Mouse (Mus musculus) megakaryocyte, adult 5-6 weeks (primary cell): ENCODE data around the gene Map3k20. TPM values are rescaled to one million over a fixed set of nuclear protein-coding genes. Genes with fewer than 3 reads are reported as not detected.
A peak's percentile ranks its signal among the peaks of the same experiment; 100 is the strongest.

Experiments used
- ATAC-seq: 2 replicates; pipeline ENCODE4 v1.8.0; 2016; ENCODE audit warnings: mild to moderate bottlenecking, inconsistent platforms; ENCODE audit not compliant: poor library complexity, severe bottlenecking
- total RNA-seq, 2 experiments: library from RNA; stranded (forward) in 1 of 2; stranded (reverse) in 1 of 2; fragments of 153-499, 151-499 nt in 1 of 2; fragments of 221-1000, 200-1000 nt in 1 of 2; gene quantifications; 2 replicates each; pipeline versions ENCODE4 v1.2.3 to v1.2.4; 2015 to 2017

Gene Map3k20
- 43.8 and 47.9 TPM in 2 replicates for total RNA-seq (2015)
- 34.8 and 40.2 TPM in 2 replicates for total RNA-seq (2017)

DNA sequence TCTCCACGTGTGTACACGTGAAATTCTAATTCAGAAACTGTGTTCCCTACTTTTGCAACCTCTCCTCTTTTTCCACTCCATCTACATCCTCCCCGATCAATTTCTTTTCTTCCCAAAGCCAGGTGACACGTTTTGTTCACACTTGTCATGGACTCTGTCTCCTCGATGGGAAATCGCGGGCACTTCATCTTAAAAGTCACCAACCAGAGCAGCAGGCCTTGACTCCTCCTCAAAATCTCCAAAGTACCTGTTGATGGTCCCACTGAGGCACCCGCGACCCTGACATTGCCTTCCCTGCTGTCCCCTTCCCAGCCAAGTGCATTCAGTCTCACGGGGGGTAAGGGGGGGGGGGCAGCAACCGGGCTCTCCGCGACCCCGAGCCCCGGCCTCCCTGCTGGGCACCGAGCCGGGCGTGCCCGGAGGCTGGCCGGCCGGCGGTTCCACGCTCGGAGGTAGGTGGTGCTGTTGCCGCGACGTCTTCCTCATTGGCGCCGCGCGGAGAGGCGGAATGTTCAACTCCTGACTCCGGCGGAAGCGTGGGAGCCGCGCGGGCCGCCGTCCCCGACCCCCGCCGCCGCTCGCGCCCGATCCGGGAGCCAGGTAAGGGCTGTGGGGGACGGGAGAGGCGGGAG, at the start of gene Map3k20:
TSS of gene Map3k20 (plus strand) at position 382 of the 632 bp plus-strand sequence.
- peak; percentile 88 for ATAC-seq

DNA sequence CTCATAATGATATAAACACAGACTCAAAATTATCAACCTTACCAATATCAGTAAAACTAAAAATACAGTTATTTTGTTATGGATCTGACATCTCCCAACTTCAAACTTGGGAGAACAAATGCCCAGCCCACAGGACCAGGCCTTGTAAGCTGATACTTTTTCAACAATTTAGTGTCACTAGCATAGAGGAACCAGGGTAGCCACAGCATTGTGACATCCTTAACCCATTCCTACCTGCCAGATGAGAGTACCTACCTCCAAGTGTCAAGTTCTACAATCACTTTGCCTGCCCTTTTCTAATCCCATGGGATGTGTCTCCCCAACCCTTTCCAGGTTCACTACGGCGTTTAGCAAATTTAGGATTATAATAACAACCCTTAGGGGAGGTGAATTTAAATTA, 47.0 kb upstream of the Map3k20 start:
- ATAC-seq: peak; percentile 88

- ATAC-seq: no peak
Measured at GRCm38 (mm10) chr2:72238925-72239324, 46.5 kb upstream of the Map3k20 start.

DNA sequence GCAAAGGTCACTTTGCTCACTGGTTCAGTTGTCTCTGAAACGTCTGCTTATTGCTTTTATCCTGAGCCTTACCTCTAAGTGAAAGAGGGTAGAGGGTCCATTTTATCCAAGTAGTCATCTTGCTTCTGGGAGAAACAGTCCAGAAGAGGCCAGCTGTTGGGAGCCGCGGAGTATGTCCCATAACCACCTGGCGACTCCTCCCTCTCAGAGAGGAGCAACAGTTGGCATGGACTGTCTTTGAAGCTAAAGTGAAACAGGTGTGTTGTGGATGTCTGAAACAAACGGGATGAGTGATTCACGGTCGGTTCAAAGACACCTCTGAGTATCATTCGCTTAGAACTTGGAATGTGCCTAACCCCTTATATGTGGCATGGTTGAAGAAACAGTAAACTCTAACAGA, 46.0 kb upstream of the Map3k20 start:
- ATAC-seq: no peak

- no peak for ATAC-seq
Measured at GRCm38 (mm10) chr2:72239993-72240392, 45.4 kb upstream of the Map3k20 start.

- no peak for ATAC-seq
Measured at GRCm38 (mm10) chr2:72240691-72241090, 44.7 kb upstream of the Map3k20 start.

DNA sequence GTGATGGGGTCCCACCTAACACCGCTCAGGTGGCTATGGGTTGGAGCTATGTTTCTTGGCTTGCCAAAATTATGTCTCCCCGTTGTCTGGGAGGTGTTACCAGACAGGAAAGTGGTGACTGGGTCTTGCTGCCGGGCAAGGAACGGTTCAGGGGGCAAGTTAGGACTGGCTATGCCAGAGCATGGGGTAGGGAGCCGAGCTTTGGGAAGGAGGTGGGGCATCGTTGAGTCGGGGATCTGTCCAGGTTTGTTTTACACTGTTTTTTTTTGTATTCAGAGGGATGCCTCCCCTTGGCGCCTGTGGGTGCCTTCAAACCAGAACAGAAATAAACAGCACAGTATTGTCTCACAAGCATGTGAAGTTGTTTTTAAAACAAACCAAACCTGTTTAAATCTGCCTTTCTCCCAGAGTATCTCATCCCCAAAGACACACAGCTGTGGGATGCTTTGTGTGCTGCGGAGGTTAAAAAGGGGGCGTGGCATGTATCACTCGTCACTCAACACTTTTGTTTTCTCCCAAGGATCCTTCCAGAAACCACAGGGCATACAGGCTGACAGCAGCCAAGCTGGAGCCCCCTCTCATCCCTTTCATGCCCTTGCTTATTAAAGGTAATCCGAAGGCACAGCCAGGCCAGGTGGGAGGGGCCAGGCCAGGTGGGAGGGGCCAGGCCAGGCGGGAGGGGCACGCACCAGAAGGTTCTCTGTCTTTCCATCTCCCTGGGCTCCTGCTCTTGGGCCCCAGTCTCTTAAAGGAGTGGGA, 43.5 kb upstream of the Map3k20 start:
- no peak for ATAC-seq

- ATAC-seq: no peak
Measured at GRCm38 (mm10) chr2:72242910-72243675, 42.3 kb upstream of the Map3k20 start.

DNA sequence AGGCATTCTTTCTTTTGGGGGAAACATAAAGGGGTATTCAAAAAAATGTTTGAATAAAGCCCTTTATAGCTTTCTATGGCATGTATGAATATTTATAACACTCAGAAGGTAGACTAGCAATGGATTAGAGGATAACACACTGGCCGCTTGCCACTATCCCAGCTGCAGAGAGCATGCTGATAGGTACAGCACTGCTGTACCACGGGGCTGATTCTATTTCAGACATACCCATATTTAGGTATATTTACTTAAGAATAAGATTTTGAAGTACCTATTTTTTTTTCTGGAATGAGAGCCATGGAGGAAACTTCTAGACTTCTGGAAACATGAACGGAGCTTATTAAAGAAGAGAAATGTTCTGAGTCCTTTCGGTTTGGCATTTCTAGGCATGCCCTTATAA, 39.8 kb upstream of the Map3k20 start:
- ATAC-seq: no peak

- no peak for ATAC-seq
Measured at GRCm38 (mm10) chr2:72246376-72246775, 39.1 kb upstream of the Map3k20 start.

DNA sequence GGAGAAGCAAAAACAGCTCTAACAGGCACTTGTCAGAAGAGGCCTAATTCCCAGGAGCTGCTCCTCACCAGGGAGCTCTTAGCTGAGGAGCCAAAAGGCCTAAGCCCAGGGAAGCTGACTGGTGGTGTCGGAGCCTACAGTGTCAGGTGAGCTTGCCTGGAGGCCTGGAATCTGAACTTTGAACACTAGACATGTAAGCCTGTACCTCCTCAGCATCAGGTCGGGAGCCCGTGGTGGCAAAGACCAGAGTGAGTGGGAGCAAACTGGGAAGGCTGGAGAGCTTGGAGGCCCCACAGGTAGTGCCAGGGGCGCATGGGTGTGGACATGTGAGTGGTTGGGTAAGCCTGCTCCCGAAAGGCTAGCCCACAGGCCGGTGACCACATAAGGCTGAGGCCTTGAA, 37.6 kb upstream of the Map3k20 start:
- no peak for ATAC-seq

GRCm38 (mm10) chr2:72252510-72253505, 32.6 kb upstream of the Map3k20 start:
- no peak for ATAC-seq

- ATAC-seq: no peak
Measured at GRCm38 (mm10) chr2:72253882-72254281, 31.6 kb upstream of the Map3k20 start.

GRCm38 (mm10) chr2:72254813-72255582, 30.4 kb upstream of the Map3k20 start:
- no peak for ATAC-seq

DNA sequence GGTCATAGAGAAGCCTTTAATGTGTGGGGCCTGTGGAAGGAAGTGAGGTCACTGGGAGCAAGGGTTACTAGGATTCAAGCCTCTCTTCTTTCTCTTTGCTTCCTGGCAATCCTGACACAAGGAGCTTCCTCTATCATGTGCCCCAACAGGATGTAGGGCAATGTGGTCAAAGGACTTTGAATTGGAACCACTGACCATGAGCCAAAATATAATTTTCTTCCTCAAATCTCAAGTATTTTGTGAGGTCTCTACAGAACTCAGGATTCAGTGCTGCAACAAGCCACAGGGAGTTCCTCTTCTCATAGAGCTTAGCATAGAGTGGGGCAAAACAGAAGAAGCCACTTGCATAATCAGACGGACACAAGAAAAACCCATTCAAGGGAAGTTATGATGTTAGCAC, 24.7 kb upstream of the Map3k20 start:
- ATAC-seq: peak; percentile 91

DNA sequence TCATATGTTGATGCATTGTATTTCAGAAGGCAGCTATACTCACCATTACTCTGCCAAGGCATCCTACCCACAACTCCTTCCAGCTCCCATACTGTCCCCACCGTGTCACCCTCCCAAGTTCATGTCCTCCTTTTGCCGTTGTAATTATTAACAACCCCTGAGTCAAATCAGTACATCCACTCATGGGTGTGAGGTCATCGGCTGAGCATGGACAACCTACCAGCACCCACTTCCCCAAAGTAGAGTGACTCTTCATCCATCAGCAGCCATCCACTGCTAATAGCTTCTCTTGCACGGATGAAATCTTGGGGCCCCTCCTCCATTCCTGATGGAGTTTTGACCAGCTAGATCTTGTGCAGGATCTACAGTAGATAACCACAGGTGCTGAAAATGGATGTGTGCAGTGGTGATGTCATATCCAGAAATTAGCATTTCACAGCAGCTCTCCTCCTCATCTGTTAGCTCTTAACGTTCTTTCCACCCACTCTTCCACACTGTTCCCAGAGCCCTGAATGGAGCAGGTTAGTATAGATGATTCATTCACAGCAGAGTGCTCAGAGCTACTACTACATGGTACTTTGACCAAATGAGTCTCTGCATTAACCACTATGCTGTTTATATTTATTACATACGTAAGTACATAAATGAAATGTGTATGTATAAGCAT, 22.5 kb upstream of the Map3k20 start:
- ATAC-seq: no peak

GRCm38 (mm10) chr2:72267390-72267789, 18.0 kb upstream of the Map3k20 start:
- no peak for ATAC-seq

- ATAC-seq: no peak
Measured at GRCm38 (mm10) chr2:72269651-72270341, 15.6 kb upstream of the Map3k20 start.
